Mouse (Mus musculus) limb, embryonic 10.5 days (tissue): Measurements from ENCODE around the gene Nrde2. TPM values are rescaled to one million over a fixed set of nuclear protein-coding genes. Genes with fewer than 3 reads are reported as not detected.

ENCODE experiments used
- DNase-seq: peaks from one replicate; pipeline ENCODE4 v3.0.0-alpha.2; 2017; ENCODE audit warnings: low spot score
- H3K27ac ChIP-seq: fragments of 300-500 bp; sonication (generic); 2 replicates; pipeline ENCODE4 v1.5.1; 2016; ENCODE audit warnings: mild to moderate bottlenecking
- H3K27me3 ChIP-seq: fragments of 300-500 bp; sonication (generic); 2 replicates; pipeline ENCODE4 v1.6.1; 2016; ENCODE audit warnings: low read depth, mild to moderate bottlenecking; ENCODE audit not compliant: poor library complexity, severe bottlenecking
- H3K36me3 ChIP-seq: fragments of 300-500 bp; sonication (generic); 2 replicates; pipeline ENCODE4 v1.6.1; 2016; ENCODE audit warnings: mild to moderate bottlenecking, moderate library complexity
- H3K4me1 ChIP-seq: fragments of 300-500 bp; sonication (generic); 2 replicates; pipeline ENCODE4 v1.6.1; 2016
- H3K4me3 ChIP-seq: fragments of 300-500 bp; sonication (generic); 2 replicates; pipeline ENCODE4 v1.5.1; 2016; ENCODE audit warnings: mild to moderate bottlenecking, moderate library complexity
- H3K9me3 ChIP-seq: fragments of 300-500 bp; sonication (generic); replicated peaks from 2 replicates; pipeline ENCODE4 v1.6.1; 2016; ENCODE audit warnings: mild to moderate bottlenecking
- WGBS: fragments of 180-500 bp; shearing (Covaris S2); methylation state at CpG from one replicate; pipeline ENCODE4 v1.1.7; 2016; 5-methylcytosine and 5-hydroxymethylcytosine counted together
- polyA plus RNA-seq: library from polyadenylated mRNA; unstranded; fragments of >200 nt; fragmentation: Nextera tagmentation; extraction: Ambion mirVana; gene quantifications from 2 replicates; pipeline ENCODE4 v1.2.1, GENCODE M21; 2016

Gene Nrde2
- polyA plus RNA-seq, 1 experiment from 2014 or later, result 16.3 TPM

- WGBS, result 89% methylated on average over 5 of the region's 5 CpGs
- no peaks in the 10 kb centered on the region for H3K9me3 ChIP-seq
- no peak overlapping the region for H3K27ac ChIP-seq
- no peaks in the 10 kb centered on the region for H3K36me3 ChIP-seq
- no peak overlapping the region for H3K4me3 ChIP-seq
- H3K27me3 ChIP-seq, result no peaks in the 10 kb centered on the region
- DNase-seq, result no peak
- peaks cover 3% of the 10 kb centered on the region; the same call in 1 of the 2 replicates for H3K4me1 ChIP-seq
These were observed 54.9 kb downstream of the Nrde2 start for GRCm38 (mm10) chr12:100104530-100104929.

GRCm38 (mm10) chr12:100101651-100102050 lies 57.8 kb downstream of the Nrde2 start:
- H3K9me3 ChIP-seq, result no peaks in the 10 kb centered on the region
- 79% methylated on average over 3 of the region's 3 CpGs for WGBS
- no peak overlapping the region for H3K27ac ChIP-seq

DNA sequence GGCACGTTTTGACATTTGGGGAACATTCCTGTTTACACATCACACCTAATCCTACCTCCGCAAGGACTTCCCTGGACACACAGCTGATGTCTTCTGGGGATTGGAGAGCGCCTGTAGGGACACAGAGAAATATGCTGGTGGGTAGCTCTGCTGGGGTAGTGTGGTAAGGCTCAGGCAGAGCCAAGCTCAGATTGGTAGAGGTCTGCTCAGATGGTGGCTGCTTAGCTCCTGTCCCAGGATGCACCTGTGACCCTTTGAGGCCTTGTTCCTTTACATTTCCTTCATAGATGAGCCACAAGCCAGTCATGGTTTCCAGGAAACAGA lies 58.8 kb downstream of the Nrde2 start:
- Histone ChIP-seq H3K27ac (no peak overlapping the region), H3K27me3 (no peaks in the 10 kb centered on the region), H3K4me3 (no peak overlapping the region), H3K4me1 (no peaks in the 10 kb centered on the region), H3K36me3 (no peaks in the 10 kb centered on the region), H3K9me3 (no peaks in the 10 kb centered on the region)
- 73% methylated on average over 3 of the region's 3 CpGs for WGBS
- no peak for DNase-seq

More at GRCm38 (mm10) chr12:100101651-100102050, 57.8 kb downstream of the Nrde2 start:
- Histone ChIP-seq H3K36me3 (no peaks in the 10 kb centered on the region), H3K27me3 (no peaks in the 10 kb centered on the region), H3K4me3 (no peak overlapping the region), H3K4me1 (no peaks in the 10 kb centered on the region)
- no peak for DNase-seq

DNA sequence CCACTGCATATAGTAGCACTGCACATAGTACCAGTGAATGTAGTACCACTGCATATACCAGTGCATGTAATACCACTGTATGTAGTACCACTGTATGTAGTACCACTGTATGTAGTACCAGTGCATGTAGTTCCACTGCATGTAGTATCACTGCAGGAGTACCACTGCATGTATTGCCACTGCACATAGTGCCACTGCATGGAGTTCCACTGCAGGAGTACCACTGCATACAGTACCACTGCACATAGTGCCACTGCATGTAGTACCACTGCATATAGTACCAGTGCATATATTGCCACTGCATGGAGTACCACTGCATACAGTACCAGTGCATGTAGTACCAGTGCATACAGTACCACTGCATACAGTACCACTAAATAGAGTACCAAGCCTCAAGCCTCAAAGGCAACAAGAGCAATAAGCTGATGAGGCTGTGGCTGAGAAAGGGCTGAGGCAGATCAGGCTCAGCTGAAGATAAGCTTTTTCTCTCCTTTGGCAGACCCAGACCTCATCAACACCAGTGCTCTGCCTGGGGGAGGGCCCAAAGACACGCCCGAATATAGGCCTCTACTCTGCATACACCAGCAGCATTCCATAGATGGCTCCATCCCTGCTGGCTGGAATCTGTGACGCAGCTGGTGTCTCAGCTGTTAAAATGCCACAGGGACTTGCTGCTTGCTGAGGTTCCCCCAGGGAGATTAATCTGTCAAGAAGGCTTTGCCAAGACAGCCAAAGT lies 59.3 kb downstream of the Nrde2 start:
- 60% methylated on average over 3 of the region's 3 CpGs for WGBS
- Histone ChIP-seq H3K27ac (no peak overlapping the region), H3K9me3 (no peaks in the 10 kb centered on the region), H3K36me3 (no peaks in the 10 kb centered on the region), H3K4me1 (no peaks in the 10 kb centered on the region), H3K4me3 (no peak overlapping the region), H3K27me3 (no peaks in the 10 kb centered on the region)
- DNase-seq, result no peak

- no peaks in the 10 kb centered on the region for H3K36me3 ChIP-seq
- H3K27me3 ChIP-seq, result no peaks in the 10 kb centered on the region
- no peak overlapping the region for H3K27ac ChIP-seq
- WGBS, result 77% methylated on average over 11 of the region's 11 CpGs
- H3K9me3 ChIP-seq, result no peaks in the 10 kb centered on the region
- H3K4me1 ChIP-seq, result peaks cover 8% of the 10 kb centered on the region; the same call in 1 of the 2 replicates
- no peak overlapping the region for H3K4me3 ChIP-seq
- DNase-seq, result no peak
These were observed 66.4 kb downstream of the Nrde2 start for GRCm38 (mm10) chr12:100093046-100093445.

- no peaks in the 10 kb centered on the region for H3K27me3 ChIP-seq
- WGBS, result 86% methylated on average over 4 of the region's 4 CpGs
- H3K9me3 ChIP-seq, result no peaks in the 10 kb centered on the region
- no peak for DNase-seq
- no peak overlapping the region for H3K27ac ChIP-seq
- peaks cover 8% of the 10 kb centered on the region; the same call in 1 of the 2 replicates for H3K4me1 ChIP-seq
- no peak overlapping the region for H3K4me3 ChIP-seq
- no peaks in the 10 kb centered on the region for H3K36me3 ChIP-seq
These were observed 68.7 kb downstream of the Nrde2 start for GRCm38 (mm10) chr12:100090750-100091149.

DNA sequence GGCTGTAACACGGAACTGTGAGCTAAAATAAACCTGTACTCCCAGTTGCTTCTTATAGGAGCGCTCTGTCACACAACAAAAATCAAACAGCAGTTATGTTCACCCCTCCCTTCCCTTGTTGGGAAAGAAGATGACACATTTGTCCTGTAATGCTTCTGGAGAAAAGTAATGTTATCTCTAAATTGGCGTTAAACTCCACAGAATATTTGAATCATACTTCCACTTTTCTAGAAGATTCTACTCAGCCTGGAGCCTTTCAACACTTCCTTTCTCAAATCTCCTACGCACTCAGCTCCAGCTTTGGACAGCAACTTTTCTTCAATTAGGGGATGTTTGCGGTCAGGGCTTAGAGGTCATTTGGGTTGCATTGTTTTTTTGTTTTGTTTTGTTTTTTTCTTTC lies 70.2 kb downstream of the Nrde2 start:
- no peak for DNase-seq
- H3K9me3 ChIP-seq, result no peaks in the 10 kb centered on the region
- H3K4me1 ChIP-seq, result peaks cover 11% of the 10 kb centered on the region
- H3K4me3 ChIP-seq, result no peak overlapping the region
- 90% methylated on average over 5 of the region's 5 CpGs for WGBS
- H3K27me3 ChIP-seq, result no peaks in the 10 kb centered on the region
- H3K27ac ChIP-seq, result no peak overlapping the region
- H3K36me3 ChIP-seq, result no peaks in the 10 kb centered on the region

- no peak overlapping the region for H3K27ac ChIP-seq
- H3K36me3 ChIP-seq, result no peaks in the 10 kb centered on the region
- no peaks in the 10 kb centered on the region for H3K27me3 ChIP-seq
- DNase-seq, result no peak
- H3K4me3 ChIP-seq, result no peak overlapping the region
- no peaks in the 10 kb centered on the region for H3K9me3 ChIP-seq
- 94% methylated on average over 3 of the region's 3 CpGs for WGBS
- H3K4me1 ChIP-seq, result peaks cover 11% of the 10 kb centered on the region
These were observed 71.4 kb downstream of the Nrde2 start for GRCm38 (mm10) chr12:100088026-100088425.

GRCm38 (mm10) chr12:100079636-100080286 lies 79.7 kb downstream of the Nrde2 start:
- Histone ChIP-seq H3K27me3 (no peaks in the 10 kb centered on the region), H3K36me3 (no peaks in the 10 kb centered on the region), H3K4me1 (peaks cover 9% of the 10 kb centered on the region), H3K4me3 (no peak overlapping the region), H3K27ac (no peak overlapping the region), H3K9me3 (no peaks in the 10 kb centered on the region)
- no peak for DNase-seq
- WGBS, result 83% methylated on average over 8 of the region's 8 CpGs

- Histone ChIP-seq H3K4me1 (peaks cover 5% of the 10 kb centered on the region; the same call in 1 of the 2 replicates), H3K27me3 (no peaks in the 10 kb centered on the region), H3K27ac (no peak overlapping the region), H3K36me3 (no peaks in the 10 kb centered on the region), H3K9me3 (no peaks in the 10 kb centered on the region), H3K4me3 (no peak overlapping the region)
- no peak for DNase-seq
- 88% methylated on average over 4 of the region's 4 CpGs for WGBS
These were observed 83.7 kb downstream of the Nrde2 start for GRCm38 (mm10) chr12:100075715-100076114.

Other genes with a start within 250 kb of the Nrde2 start
- 0.13 and 0.44 TPM in 2 replicates for gene Kcnk13, start 195.2 kb downstream of the Nrde2 start, polyA plus RNA-seq
- gene Psmc1, start 49.5 kb downstream of the Nrde2 start, polyA plus RNA-seq, result 399 and 416 TPM in 2 replicates
- gene Calm1, start 39.8 kb upstream of the Nrde2 start, polyA plus RNA-seq, result 1,121 and 1,290 TPM in 2 replicates